Mouse (Mus musculus) spleen, adult 12 weeks (tissue): ENCODE data around the gene Krtap4-2.
"Not testable (repeated sequence)": the region's sequence is repeated elsewhere in the genome, so short reads cannot be mapped to it uniquely, and the experiment has no call there.

ENCODE experiments used
- DNase-seq: peaks from one replicate; pipeline ENCODE4 v3.0.0; 2022; ENCODE audit warnings: low spot score

Gene Krtap4-2

DNA sequence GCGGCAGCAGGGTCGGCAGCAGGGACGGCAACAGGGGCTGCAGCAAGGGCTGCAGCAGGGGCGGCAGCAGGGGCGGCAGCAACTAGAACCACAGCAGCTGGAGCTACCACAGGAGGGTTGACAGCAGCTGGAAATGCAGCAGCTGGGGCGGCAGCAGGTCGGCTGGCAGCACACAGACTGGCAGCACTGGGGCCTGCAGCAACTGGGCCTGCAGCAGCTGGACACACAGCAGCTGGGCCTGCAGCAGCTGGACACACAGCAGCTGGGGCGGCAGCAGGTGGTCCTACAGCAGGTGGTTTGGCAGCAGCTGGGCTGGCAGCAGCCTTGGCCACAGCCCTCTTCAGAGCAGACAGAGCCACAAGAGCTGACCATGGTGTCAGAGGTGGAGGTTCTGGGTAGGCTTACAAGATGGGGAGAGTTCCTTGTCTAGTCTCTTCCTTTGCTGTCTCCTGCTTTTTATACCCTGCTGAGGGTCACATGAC is at the start of gene Krtap4-2:
Gene Krtap4-2, minus strand, starts transcription at position 432 of the 482 bp plus-strand sequence.
- DNase-seq, result no peak

DNA sequence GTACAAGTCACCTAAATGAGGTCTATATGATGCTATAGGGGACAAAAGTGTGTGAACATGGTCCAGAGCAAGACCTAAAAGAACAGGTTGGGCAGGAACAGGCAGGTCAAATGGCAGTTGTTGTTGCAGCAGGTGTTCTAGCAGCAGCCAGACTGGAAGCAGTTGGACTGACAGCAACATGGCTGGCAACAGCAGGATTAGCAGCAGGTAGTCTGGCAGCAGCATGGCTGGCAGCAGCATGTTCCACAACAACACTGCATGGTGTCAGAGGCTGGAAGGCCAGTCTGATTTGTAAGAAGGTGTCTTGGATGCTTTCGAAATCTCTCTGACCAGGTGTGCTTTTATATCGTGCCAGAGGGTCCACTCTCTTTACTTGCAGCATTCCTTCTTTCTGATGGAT is 48.6 kb upstream of the Krtap4-2 start:
- no peak for DNase-seq

GRCm38 (mm10) chr11:99665860-99666259 is 31.0 kb upstream of the Krtap4-2 start, which contains the start of gene Krtap4-6:
TSS of gene Krtap4-6 (minus strand) at chr11:99665960.
- DNase-seq, result no peak

DNA sequence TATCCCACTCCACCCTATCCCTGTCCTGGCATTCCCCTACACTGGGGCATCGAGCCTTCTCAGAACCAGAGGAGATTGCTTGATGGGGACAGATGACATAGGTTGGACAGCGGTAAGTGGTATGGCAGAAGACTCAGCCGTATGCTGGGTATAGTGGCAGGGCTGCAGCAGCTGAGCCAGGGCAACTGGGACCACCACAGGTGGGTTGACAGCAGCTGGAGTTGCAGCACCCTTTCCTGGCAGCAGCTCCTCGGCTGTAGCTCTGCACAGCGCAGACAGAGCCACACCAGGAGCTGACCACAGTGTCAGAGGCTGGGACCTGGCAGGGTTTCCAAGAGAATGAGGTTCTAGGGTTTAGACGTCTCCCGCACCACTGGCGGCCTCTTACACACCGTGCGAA is 27.9 kb upstream of the Krtap4-2 start:
- DNase-seq, result no peak

DNA sequence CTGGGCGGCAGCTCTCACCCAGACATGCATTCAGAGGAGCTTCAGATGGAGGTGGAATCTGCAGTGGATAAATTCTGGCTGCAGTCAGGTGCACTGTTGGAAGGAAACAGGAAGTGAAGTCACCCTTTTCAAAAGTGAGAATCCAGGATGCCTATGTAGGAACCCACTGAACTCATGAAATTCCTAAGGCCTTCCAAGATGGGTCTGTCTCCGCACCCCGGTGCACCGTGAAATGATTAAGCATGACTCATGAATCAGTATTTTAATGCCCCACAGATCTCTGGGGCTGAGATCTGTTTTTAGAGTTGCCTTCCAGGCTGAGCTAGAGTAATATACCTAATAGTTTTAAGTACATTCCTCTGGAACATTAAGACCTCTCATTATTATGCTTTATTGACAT is 24.4 kb upstream of the Krtap4-2 start:
- DNase-seq, result no peak

DNA sequence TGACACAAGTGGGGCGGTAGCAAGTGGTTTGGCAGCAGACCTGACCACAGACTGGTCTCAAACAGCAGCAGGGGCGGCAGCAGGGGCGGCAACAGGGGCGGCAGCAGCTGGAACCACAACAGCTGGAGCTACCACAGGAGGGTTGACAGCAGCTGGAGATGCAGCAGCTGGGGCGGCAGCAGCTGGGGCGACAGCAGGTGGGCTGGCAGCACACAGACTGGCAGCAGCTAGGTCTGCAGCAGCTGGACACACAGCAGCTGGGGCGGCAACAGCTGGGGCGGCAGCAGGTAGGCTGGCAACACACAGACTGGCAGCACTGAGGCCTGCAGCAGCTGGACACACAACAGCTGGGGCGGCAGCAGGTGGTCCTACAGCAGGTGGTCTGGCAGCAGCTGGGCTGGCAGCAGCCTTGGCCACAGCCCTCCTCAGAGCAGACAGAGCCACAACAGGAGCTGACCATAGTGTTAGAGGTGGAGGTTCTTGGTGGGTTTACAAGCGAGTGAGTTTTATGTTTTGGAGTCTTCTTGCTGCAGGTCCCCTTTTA is 23.7 kb upstream of the Krtap4-2 start, which contains the start of gene Gm11563:
Gene Gm11563, minus strand, starts transcription at position 494 of the 544 bp plus-strand sequence.
- not testable (repeated sequence) for DNase-seq

DNA sequence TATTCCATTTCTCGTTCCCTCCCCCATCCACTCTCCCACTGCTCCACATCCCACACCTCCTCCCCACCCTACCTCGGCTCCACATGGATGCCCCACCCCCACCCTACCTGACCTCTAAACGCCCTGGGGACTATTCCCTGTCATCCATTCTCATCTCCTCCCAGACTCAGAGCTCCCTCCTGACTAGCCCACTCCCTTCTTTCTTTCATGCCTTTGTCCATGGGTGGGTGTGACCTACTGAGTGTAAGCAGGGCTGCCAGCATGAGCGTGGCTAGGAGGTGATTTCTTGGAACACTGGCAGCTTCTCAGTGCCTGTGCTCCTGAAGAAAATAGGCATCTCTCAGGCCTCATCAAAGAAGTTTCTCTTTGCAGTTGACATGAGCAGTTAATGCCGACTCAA is 22.2 kb upstream of the Krtap4-2 start:
- DNase-seq, result no peak

- no peak for DNase-seq
Measured at GRCm38 (mm10) chr11:99650136-99650535, 15.3 kb upstream of the Krtap4-2 start, which contains the start of gene Gm11555. TSS of gene Gm11555 (minus strand) at chr11:99650236.

DNA sequence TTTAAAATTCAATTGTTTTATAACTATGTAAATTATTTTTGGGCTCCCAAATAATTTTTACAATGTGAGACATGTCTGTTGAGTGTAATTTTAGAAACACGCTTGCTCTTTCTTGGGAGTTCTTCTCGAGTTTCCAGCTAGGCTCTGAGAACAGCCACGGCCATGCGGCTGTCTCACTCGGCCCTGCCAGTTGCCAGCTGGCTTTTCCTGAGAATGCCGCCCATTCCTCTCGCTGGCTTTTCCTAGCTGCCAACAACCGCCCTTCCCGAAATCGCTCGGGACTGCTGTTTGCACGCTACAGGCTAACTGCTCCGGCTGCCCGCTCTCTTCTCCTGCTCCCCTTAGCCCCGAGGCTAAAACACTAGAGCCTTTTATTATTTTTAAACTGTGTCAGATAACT is 11.6 kb upstream of the Krtap4-2 start:
- DNase-seq, result no peak

DNA sequence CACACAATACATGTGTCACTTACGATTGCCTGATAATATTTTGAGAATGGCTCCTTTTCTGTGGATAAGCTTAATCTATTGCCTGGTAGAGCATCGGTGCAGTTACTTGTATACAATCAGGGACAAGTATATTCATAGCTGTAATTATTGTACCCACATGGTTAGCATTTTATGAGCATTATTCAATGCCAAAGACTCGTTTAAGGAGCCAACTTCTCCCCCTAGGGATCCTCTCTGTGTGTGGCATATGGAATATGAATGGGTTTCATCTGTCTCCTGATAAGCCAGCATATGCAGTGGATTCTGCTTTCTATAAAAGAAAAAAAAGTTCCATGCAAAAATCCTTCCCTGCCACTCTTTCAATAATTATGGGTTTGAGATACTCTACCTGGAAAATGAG is 9.5 kb upstream of the Krtap4-2 start:
- DNase-seq, result no peak

GRCm38 (mm10) chr11:99643635-99644139 is 8.8 kb upstream of the Krtap4-2 start, which contains the start of gene Krtap4-7:
TSS of gene Krtap4-7 (minus strand) at chr11:99644089.
- DNase-seq, result not testable (repeated sequence)

GRCm38 (mm10) chr11:99640926-99641325 is 6.0 kb upstream of the Krtap4-2 start:
- no peak for DNase-seq

DNA sequence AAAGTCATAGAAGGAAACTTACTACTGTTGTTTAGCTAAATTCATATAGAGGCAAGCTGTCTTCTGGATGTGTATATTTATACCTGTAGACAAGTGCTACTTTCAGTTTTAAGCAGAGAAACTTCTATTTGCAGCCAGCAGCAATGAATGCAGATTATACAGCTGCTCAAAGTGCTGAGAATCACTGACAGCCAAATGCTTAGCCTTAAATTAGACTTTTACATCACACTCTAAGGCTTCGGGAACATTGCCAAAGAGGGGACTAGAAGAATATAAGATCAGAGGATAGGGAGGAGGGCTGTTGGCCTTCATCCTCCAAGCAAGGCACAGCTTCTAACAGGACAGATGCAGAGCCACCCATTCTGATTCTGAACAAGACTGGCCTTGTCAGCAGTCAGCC is 2.2 kb upstream of the Krtap4-2 start:
- no peak for DNase-seq

DNA sequence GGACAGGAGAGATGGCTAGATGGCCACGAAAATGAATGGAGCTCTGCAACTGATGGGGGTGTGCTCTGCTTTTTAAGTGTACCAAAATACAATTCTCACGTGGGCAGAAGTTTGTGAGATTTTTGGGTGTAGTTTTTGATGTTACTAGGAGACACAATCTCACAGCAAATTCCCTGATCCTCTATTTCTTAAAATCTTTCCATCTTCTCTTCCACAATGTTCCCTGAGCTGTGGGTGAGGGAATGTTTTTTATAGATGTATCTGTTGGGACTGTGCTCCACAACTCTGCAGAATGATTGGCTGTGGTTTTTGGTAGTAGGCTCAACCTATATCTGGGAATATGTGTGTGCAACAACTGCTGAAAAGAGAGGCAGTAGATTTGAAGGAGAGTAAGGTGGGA is 1.6 kb downstream of the Krtap4-2 start:
- DNase-seq, result no peak

- DNase-seq, result no peak
Measured at GRCm38 (mm10) chr11:99630890-99631289, 4.0 kb downstream of the Krtap4-2 start.

- no peak for DNase-seq
Measured at GRCm38 (mm10) chr11:99628138-99628537, 6.7 kb downstream of the Krtap4-2 start, which contains the start of gene Krtap4-1. TSS of gene Krtap4-1 (minus strand) at chr11:99628238.

DNA sequence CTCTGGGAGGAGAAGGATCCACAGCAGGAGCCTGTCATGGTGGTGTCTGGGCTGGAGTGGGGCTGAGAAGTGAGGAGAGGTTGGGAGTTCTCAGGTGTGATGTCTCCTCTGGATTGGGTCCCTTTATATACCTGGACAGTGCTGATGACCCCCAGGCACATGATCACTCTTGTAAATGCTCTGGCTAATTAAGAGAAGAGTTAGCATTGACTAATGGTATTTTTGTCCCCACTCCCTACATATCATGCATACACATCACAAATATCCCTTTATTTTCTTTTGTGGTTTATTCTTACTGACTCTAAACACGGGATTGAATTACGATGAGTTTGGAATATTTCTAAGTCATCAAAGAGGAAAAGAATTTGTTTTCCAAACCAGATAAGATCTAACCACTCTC is 14.5 kb downstream of the Krtap4-2 start, which contains the start of gene Gm11562:
Gene Gm11562, minus strand, starts transcription at position 101 of the 400 bp plus-strand sequence.
- no peak for DNase-seq

- DNase-seq, result no peak
Measured at GRCm38 (mm10) chr11:99614796-99615363, 20.0 kb downstream of the Krtap4-2 start, which contains the start of gene Krtap2-4. TSS of gene Krtap2-4 (minus strand) at chr11:99614846.

DNA sequence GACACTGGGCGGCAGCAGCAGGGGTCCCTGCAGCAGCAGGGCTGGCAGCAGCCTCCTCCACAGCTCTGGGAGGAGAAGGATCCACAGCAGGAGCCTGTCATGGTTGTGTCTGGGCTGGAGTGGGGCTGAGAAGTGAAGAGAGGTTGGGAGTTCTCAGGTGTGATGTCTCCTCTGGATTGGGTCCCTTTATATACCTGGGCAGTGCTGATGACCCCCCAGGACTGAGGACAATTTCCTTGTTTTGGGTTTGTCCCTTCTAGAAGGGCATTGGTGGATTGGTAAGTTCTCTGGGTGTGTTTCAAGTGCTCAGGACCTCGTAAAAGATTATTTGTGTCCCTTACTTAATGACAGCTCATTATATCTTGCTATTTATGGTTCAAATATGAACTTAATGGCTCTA is 24.8 kb downstream of the Krtap4-2 start, which contains the start of gene Gm11937:
Gene Gm11937, minus strand, starts transcription at position 101 of the 400 bp plus-strand sequence.
- not testable (repeated sequence) for DNase-seq

DNA sequence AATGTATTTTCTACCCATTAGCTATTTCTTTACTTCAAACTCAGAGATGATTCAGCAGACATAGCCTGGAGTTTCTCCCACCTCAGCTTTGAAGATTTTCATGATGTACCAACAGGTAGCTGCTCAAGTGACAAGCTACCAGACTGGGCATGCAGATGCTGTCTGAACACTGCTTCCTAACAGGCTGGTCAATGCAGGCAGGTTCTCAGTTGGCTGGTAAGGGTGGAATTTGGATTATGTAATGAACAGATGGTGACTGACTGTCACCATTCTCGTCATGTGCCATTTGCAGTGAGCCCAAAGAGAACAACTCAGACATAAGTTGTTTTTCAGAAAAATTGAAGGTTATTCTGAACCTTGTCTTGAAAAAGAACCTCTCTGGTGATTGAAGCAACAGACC is 25.8 kb downstream of the Krtap4-2 start:
- no peak for DNase-seq

- DNase-seq, result not testable (repeated sequence)
Measured at GRCm38 (mm10) chr11:99603208-99603607, 31.7 kb downstream of the Krtap4-2 start, which contains the start of gene Gm11938. TSS of gene Gm11938 (minus strand) at chr11:99603308.

- DNase-seq, result not testable (repeated sequence)
Measured at GRCm38 (mm10) chr11:99597742-99598141, 37.1 kb downstream of the Krtap4-2 start, which contains the start of gene Krtap9-3. TSS of gene Krtap9-3 (minus strand) at chr11:99598105.

- no peak for DNase-seq
Measured at GRCm38 (mm10) chr11:99590981-99591380, 43.9 kb downstream of the Krtap4-2 start, which contains the start of gene Krtap1-3. TSS of gene Krtap1-3 (minus strand) at chr11:99591339.
